Mouse (Mus musculus): Measurements from ENCODE around the gene Bptf.

GRCm38 (mm10) chr11:107014597-107015309 lies 117.2 kb downstream of the Bptf start:
- TF ChIP-seq CTCF (IDR thresholded peaks at IDR 0.05; ENCODE audit: borderline replicate concordance, insufficient read depth, low read length) (no peak), POLR2A (IDR thresholded peaks at IDR 0.05; ENCODE audit: low read depth, low read length) (no peak)
